Mouse (Mus musculus): ENCODE results near the gene Anapc5. TPM values are rescaled to one million over a fixed set of nuclear protein-coding genes. Genes with fewer than 3 reads are reported as not detected.

The Anapc5 gene
- total RNA-seq, 2 experiments from 2014 or later = 275 to 276 TPM

- no peak for DNase-seq
Observed at GRCm38 (mm10) chr5:122799379-122800344, 21.5 kb downstream of the Anapc5 start.

GRCm38 (mm10) chr5:122798557-122799378 is 22.4 kb downstream of the Anapc5 start:
- peak; percentile 89 for DNase-seq

GRCm38 (mm10) chr5:122797866-122798265 is 23.3 kb downstream of the Anapc5 start:
- no peak for DNase-seq

GRCm38 (mm10) chr5:122788696-122789095 is 32.4 kb downstream of the Anapc5 start:
- no peak for DNase-seq

DNA sequence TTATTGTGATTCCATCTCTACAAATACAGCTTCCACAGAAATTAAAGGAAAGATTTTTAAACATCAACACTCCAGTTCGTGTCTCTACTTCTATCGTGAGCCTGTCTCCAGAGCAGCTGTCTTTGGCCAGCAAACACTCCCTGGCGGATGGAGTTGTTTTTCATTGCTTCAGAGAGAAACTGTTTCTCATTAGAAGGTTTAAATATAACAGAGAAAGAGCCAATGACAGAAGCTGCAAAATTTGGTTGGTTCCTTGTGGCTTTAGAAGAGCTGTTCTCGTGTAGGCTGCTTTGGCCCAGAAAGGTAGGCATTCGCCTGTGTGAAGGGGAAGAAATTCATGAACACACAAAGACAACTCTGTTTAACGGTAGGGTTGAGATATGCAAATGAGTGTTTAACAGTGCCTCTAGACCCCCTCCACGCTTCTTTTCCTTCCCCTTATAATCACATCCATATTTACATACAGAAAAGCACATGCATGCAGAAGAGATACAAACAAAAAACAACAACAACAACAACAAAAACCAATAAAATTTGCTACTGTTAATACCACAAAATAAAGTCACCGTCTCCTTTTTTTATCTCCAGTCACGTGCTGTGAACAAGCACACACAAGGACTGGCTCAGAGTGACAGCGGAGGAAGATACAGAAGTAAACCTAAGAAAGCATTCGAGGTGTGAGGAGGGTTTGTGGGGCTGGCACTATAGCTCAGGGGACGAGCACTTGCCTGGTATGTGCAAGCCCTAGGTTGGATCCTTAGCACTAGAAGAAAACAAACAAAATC is 34.9 kb downstream of the Anapc5 start:
- no peak for DNase-seq

DNA sequence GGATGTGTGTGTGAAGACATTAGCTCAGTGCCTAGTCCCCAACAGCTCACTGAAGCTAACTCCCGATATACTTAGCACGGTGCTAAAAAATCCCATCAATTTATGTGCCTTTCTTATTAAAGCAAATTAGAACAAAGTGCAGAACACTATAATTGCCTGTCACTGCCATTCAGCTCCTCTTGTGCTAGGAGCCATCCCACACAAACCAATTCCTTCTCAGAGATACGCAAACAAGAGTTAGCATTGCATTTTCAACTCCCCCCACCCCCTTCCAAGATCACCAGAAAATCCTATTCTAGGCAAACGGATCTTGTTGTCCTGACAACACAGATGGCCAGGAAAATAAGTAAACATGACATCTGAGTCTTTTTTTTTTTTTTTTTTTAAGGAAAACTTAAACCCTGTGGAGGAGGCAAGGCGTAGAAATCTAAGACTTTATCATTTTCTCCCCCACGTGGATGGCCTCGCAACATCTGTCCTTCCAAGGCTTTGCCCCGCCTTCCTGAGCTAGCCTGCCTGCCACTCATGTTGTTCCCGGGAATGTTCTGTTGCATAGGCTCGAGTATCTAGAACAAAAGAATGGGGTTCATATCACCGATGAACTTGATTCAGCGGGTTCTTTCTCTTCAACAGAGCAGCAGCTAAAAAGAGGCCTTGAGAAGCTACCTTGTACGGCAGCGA is 37.3 kb downstream of the Anapc5 start:
- no peak for DNase-seq

GRCm38 (mm10) chr5:122782066-122782465 is 39.1 kb downstream of the Anapc5 start:
- no peak for DNase-seq

- no peak for DNase-seq
Observed at GRCm38 (mm10) chr5:122780791-122781432, 40.2 kb downstream of the Anapc5 start.

DNA sequence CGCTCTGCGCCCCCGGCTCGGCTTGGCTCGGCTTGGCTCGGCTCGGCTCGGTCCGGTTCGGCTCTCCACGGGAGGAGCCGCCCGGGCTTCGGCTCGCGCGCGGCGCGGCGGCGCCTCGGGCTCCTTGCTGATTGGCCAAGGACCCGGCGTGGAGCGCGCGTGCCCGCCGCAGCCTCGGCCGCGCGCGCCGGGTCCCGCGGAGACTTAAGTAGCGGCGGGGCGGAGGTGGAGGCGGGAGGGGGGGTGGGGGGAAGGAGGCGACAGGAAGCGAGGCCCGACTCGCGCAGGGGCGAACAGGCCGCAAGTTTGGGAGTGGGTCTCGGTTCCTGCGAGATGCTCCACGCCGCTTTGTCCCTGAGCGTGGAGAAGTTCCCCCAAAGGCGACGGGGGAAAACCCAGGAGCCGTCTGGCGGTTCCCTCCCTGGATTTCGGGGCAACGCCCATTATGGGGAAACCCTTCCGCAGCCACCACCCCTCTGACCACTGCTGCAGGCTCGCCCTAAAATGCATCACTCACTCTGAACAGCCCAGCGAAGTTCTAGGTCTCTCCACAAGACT is 41.8 kb downstream of the Anapc5 start, which contains the start of gene Camkk2:
Gene Camkk2 (minus strand): TSS at position 133 of the 558 bp plus-strand sequence.
- DNase-seq = peak; percentile 84

DNA sequence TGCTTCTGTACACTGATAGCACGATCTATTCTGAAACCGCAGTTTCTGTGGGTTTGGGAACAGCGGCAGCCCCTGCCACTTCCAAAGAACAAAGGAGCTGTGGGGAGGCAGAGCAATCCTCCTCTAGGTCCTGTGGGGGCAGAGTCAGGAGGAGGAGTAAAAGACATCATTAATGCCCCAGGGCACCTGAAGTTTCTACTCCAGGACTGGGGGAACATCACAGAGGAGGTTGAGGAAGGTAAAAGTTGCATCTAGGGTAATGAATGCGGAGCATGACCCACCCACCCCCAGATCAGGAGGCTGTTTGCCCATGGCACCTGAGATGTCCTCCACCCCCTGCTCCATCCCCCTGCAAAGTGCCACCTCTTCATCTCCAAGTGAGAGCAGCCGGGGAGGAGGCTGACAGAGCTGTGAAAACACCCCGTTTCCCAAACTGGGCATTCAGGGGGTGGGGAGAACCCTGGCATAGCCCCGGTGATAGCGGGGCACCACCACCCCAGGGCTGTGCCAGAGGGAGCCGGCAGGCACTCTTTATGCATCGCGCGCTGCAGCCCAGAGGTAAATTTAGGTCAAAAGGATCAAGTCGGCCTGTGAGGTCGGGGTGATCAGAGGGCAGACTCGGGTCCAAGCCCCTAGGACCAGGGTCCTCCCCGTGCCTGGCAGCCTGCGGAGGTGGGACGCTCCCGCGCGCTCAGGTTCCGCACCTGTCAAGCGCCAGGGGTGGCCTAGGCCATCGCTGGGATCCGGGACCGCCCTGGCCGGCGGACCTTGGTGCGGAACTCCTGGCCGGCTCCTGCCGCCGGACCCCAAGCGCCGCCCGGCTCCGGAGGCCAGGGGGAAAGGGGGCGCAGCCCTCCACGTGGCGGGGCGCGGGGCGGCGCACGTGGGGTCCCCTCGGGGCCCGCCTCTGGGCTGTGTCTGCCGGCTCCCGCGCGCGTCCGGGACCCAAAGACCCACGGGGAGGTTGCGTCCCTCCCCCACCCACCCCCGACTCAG is 42.6 kb downstream of the Anapc5 start:
- DNase-seq = peak; percentile 39

DNA sequence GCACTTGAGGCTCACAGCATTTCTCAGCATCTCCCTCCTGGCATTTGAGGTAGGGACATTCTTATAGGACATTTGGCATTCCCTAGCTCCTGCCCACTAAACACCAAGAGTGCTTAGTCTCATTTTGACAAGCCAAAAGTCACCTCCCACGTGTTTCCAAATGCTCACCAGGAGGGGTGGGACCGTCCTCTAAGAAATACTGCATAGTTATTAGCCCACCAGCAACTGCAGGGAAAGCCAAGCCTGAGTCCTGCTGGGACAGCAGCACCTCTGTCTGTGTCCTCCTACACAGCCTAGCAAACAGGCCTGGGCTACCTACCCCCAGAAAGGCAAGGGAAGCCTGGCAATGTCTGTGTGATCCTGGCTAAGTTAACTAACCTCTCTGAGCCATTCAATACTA is 43.8 kb downstream of the Anapc5 start:
- no peak for DNase-seq

DNA sequence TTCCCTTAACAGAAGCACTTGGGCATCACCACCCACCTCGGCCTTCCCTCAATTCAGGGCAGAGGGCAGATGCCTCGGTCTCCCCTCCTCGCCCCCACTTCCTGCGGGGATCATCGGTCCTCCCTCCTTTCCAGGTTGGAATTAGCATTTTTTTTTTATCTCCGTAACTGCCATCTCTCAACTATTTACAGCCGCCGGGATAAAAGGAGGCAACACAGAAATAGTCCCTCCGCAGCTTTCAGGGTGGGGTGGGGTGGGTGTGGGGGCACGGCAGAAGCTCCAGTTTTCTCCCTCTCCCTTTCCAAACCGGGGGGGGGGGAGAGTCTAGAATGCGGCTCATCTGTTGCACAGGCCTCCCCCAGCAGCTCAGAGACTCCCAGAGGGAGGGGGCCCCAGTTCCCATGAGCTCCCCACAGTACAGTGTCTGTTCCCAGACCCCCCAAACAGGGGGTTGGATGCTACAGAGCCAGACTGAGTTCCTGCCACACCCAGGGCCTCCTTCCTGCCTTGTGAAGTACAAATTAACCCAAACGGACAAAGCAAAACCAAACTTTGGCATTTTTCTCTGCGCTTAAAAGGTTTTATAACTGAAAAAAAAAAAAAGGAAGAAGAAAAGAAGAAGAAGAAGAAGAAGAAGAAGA is 45.4 kb downstream of the Anapc5 start:
- DNase-seq = no peak

GRCm38 (mm10) chr5:122774743-122775611 is 46.2 kb downstream of the Anapc5 start:
- no peak for DNase-seq

DNA sequence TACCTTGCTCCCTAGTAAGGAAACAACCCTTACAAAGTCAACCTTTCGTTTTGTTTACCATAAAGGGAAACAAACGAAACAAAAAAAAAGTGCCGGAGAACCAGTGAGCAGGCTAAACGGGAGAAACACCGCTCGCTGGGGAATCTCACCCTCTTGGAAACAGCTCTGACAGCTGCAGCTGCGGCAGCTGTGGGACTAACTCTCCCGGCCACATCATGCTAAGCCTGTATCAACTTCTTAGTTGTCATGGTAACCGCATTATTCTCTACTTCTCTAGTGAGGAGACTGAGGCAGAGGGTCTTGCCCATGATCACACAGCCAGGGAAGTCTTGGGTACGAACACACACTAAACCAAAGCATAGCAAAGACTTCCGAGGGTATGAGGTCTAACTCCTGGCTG is 47.4 kb downstream of the Anapc5 start:
- DNase-seq = no peak

GRCm38 (mm10) chr5:122771428-122771827 is 49.7 kb downstream of the Anapc5 start:
- no peak for DNase-seq

DNA sequence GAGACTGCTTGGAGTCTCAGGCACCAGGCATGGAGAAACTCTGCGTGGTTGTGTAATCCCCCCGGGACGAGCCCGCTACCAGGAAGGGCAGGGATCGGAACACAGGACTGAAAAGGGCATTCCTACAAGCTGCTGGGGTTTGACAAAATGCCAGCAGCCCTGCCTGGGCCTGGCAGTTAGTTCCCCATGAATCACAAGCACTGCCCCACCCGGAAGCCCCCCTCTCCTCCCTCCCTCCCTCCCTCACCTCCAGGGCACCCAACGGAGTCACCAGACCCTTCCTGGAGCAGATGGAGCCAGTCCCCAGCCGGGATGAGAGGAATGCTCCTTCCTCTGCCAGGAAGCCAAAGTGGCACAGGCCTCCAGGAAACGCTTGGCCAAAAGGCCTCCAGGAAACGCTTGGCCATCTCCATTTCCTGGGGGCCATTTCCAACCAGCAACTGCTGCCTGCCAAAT is 50.3 kb downstream of the Anapc5 start:
- peak; percentile 72 for DNase-seq

DNA sequence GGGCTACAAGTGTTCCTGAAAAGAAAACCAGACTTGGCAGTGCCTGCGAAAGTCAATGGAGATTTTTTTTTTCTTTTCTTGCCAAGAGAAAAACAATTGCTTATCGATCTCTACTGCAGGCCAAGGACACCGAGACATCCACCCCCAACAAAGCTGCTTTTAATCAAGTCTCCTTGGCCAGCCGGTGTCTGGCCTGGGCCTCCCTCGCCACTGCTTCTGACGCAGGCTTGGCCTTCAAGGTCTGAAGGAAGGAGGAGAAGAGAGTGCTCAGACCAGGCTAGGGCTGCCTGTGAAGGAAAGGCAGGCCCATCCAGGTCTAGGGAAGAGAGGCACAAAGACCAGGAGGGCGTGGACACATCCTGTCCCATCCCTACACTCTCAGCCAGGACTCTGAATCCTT is 50.8 kb downstream of the Anapc5 start:
- peak; percentile 43 for DNase-seq

GRCm38 (mm10) chr5:122769101-122769568 is 52.0 kb downstream of the Anapc5 start:
- no peak for DNase-seq
